Mouse (Mus musculus) myocyte (in vitro differentiated cells): ENCODE measurements around the gene Nedd9. TPM values are rescaled to one million over a fixed set of nuclear protein-coding genes. Genes with fewer than 3 reads are reported as not detected.

Experiments
- H3K27me3 ChIP-seq: one replicate; pipeline ENCODE4 v1.6.1; 2011; ENCODE audit not compliant: control insufficient read depth, insufficient read depth, insufficient read length
- H3K36me3 ChIP-seq: one replicate; pipeline ENCODE4 v1.6.1; 2011; ENCODE audit not compliant: control insufficient read depth, insufficient read depth
- H3K4me2 ChIP-seq: one replicate; pipeline ENCODE4 v1.6.1; 2011; ENCODE audit warnings: low read depth, control low read depth
- H3K4me3 ChIP-seq: one replicate; pipeline ENCODE4 v1.5.1; 2011; ENCODE audit warnings: mild to moderate bottlenecking, control low read depth, moderate library complexity
- H3K79me2 ChIP-seq: one replicate; pipeline ENCODE4 v1.6.1; 2011; ENCODE audit not compliant: control insufficient read depth, insufficient read depth
- H3ac ChIP-seq: one replicate; pipeline ENCODE4 v1.6.1; 2011; ENCODE audit not compliant: control insufficient read depth, insufficient read length
- CEBPB ChIP-seq: IDR thresholded peaks from 2 replicates; pipeline ENCODE4 v1.6.1; 2011; ENCODE audit warnings: mild to moderate bottlenecking, moderate library complexity; ENCODE audit not compliant: poor library complexity, insufficient read depth, severe bottlenecking
- E2F4 ChIP-seq: IDR thresholded peaks from one replicate; pipeline ENCODE4 v1.6.1; 2011; ENCODE audit warnings: mild to moderate bottlenecking, control low read depth, moderate library complexity; ENCODE audit not compliant: insufficient read depth
- MAX ChIP-seq: IDR thresholded peaks from one replicate; pipeline ENCODE4 v1.6.1; 2011; ENCODE audit warnings: low read depth, mild to moderate bottlenecking, control low read depth
- MYOD1 ChIP-seq, 3 experiments: IDR thresholded peaks; one replicate each; pipeline ENCODE4 v1.6.1; 2011; ENCODE audit warnings: control low read depth in 2 of 3, low read depth in 2 of 3, mild to moderate bottlenecking in 2 of 3, moderate library complexity in 1 of 3; ENCODE audit not compliant: insufficient read length in 2 of 3, control insufficient read depth in 1 of 3
- MYOG ChIP-seq, 3 experiments: IDR thresholded peaks; one replicate each; pipeline ENCODE4 v1.6.1; 2011; ENCODE audit warnings: control low read depth in 2 of 3, low read depth in 2 of 3, mild to moderate bottlenecking in 2 of 3; ENCODE audit not compliant: insufficient read length in 2 of 3, control insufficient read depth in 1 of 3, insufficient read depth in 1 of 3
- POLR2A ChIP-seq: IDR thresholded peaks from one replicate; pipeline ENCODE4 v1.6.1; 2011; ENCODE audit warnings: low read depth, mild to moderate bottlenecking, control low read depth, moderate library complexity; ENCODE audit not compliant: insufficient read length
- POLR2AphosphoS2 ChIP-seq: IDR thresholded peaks from one replicate; pipeline ENCODE4 v1.6.1; 2011; ENCODE audit warnings: low read depth, control low read depth; ENCODE audit not compliant: insufficient read length
- REST ChIP-seq: IDR thresholded peaks from one replicate; pipeline ENCODE4 v1.6.1; 2011; ENCODE audit warnings: mild to moderate bottlenecking, control low read depth, moderate library complexity; ENCODE audit not compliant: insufficient read depth, insufficient read length
- SRF ChIP-seq: IDR thresholded peaks from one replicate; pipeline ENCODE4 v1.6.1; 2011; ENCODE audit warnings: low read depth; ENCODE audit not compliant: control insufficient read depth, insufficient read length
- TCF12 ChIP-seq: IDR thresholded peaks from one replicate; pipeline ENCODE4 v1.6.1; 2011; ENCODE audit warnings: mild to moderate bottlenecking, control low read depth; ENCODE audit not compliant: poor library complexity, insufficient read depth, severe bottlenecking
- TCF3 ChIP-seq: IDR thresholded peaks from one replicate; pipeline ENCODE4 v1.6.1; 2011; ENCODE audit warnings: low read depth, control low read depth; ENCODE audit not compliant: insufficient read length
- USF1 ChIP-seq: IDR thresholded peaks from one replicate; pipeline ENCODE4 v1.6.1; 2011; ENCODE audit warnings: low read depth, mild to moderate bottlenecking, control low read depth, moderate library complexity
- polyA plus RNA-seq: library from polyadenylated mRNA; unstranded; fragments of >200 nt; fragmentation: generic; extraction: Trizol; gene quantifications from one replicate; pipeline ENCODE4 v1.2.1, GENCODE M21; 2012; ENCODE audit warnings: missing spikeins

The Nedd9 gene
- polyA plus RNA-seq, 1 experiment = 11.6 TPM

DNA sequence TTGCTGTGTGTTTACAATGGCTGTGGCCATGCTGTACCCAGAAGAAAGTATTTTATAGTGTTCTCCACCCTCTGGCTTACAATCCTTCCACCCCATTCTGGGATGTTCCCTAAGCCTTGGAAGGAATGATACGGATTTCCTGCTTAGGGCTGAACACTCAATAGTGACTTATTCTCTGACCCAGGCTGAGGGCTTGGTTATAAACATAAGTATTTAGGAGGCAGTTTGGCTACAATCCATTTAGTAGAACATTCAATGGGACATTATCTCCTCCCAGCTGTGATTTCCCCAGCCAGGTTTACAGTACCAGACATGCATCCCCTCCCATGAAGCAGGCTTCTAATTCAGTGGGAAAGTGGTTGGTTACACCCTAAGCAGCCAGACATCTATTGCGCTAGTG lies 17.3 kb upstream of the Nedd9 start:
- TF ChIP-seq TCF12 (no peak), E2F4 (no peak), USF1 (no peak), REST (no peak), POLR2A (no peak), POLR2AphosphoS2 (no peak), MAX (no peak), CEBPB (no peak), MYOG (IDR thresholded peaks at IDR 0.05; ENCODE audit: control insufficient read depth in 1 of 3, insufficient read depth in 1 of 3, insufficient read length in 2 of 3, low read depth in 2 of 3) (no peak), TCF3 (no peak), MYOD1 (IDR thresholded peaks at IDR 0.05; ENCODE audit: control insufficient read depth in 1 of 3, insufficient read length in 2 of 3, low read depth in 2 of 3) (no peak), SRF (no peak)
- no peak overlapping the region for H3K4me3 ChIP-seq
- no peak overlapping the region for H3ac ChIP-seq
- H3K36me3 ChIP-seq = no peaks in the 10 kb centered on the region
- no peaks in the 10 kb centered on the region for H3K27me3 ChIP-seq
- no peak overlapping the region for H3K4me2 ChIP-seq
- H3K79me2 ChIP-seq = no peaks in the 10 kb centered on the region

DNA sequence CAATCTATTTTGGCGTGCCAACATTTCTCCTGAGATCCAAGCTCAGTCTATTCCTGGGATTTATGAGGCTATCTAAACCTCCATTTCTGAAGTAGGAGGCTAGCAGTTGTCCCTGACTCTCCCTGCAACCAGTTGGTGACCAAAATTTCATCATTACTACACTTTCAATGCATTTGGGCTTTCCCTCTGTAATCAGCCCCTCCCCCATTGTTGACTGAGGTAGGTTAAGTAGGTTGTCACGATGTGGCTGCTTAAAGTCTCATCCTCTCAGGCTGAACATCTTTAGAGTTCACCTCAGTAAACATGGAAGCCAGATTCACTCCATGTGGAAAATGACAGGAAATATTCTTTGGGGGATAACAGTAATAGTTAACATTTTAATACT lies 15.7 kb upstream of the Nedd9 start:
- Histone ChIP-seq H3ac (no peak overlapping the region), H3K36me3 (no peaks in the 10 kb centered on the region), H3K79me2 (no peaks in the 10 kb centered on the region), H3K4me3 (no peak overlapping the region), H3K27me3 (no peaks in the 10 kb centered on the region), H3K4me2 (no peak overlapping the region)
- TF ChIP-seq SRF (no peak), USF1 (no peak), MYOG (IDR thresholded peaks at IDR 0.05; ENCODE audit: control insufficient read depth in 1 of 3, insufficient read depth in 1 of 3, insufficient read length in 2 of 3, low read depth in 2 of 3) (no peak), REST (no peak), MYOD1 (IDR thresholded peaks at IDR 0.05; ENCODE audit: control insufficient read depth in 1 of 3, insufficient read length in 2 of 3, low read depth in 2 of 3) (no peak), TCF3 (no peak), CEBPB (no peak), TCF12 (no peak), E2F4 (no peak), MAX (no peak)

DNA sequence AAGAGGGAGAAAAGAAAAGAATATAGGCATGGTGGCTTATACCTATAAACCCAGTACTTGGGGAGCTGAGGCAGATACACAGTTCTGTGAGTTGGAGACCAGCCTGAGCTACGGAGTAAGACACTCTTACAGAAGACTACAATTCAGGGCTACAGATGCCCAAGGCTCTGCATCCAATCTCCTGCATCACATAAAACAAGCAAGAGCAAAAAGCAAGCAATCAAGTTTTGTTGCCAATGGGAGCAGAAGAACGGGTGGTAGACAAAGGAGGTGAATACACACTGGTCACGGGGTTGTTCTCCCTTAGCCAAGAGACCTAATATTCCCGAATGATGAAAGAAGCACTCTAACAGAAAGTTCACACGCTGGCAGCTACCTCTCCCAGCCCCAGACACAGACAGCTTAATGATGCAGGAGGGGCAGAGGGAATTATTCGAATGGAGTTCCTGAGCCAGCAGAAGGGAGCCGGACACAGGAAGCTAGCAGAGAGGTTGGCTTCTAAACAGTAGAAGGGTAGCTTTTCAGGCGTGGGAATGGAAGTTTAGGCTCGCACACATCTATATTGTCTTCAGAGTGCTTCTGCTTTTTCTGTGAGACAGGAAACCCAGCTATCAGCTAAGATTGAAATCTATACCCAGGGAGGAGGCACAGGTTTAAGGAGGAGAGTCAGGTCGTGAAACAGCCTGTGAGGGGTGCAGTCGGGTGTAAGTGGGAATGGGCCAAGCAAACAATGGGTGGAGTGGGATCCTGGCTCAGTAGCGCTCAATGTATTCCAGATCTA lies 15.2 kb upstream of the Nedd9 start:
- H3K4me3 ChIP-seq = no peak overlapping the region
- no peak overlapping the region for H3K4me2 ChIP-seq
- H3K36me3 ChIP-seq = no peaks in the 10 kb centered on the region
- TF ChIP-seq MYOD1 (IDR thresholded peaks at IDR 0.05; ENCODE audit: control insufficient read depth in 1 of 3, insufficient read length in 2 of 3, low read depth in 2 of 3) (no peak), POLR2A (no peak), POLR2AphosphoS2 (no peak), REST (no peak), USF1 (no peak), MYOG (IDR thresholded peaks at IDR 0.05; ENCODE audit: control insufficient read depth in 1 of 3, insufficient read depth in 1 of 3, insufficient read length in 2 of 3, low read depth in 2 of 3) (no peak), SRF (no peak), MAX (no peak), E2F4 (no peak), TCF3 (no peak), TCF12 (no peak), CEBPB (no peak)
- H3K27me3 ChIP-seq = no peaks in the 10 kb centered on the region
- H3ac ChIP-seq = no peak overlapping the region
- no peaks in the 10 kb centered on the region for H3K79me2 ChIP-seq

DNA sequence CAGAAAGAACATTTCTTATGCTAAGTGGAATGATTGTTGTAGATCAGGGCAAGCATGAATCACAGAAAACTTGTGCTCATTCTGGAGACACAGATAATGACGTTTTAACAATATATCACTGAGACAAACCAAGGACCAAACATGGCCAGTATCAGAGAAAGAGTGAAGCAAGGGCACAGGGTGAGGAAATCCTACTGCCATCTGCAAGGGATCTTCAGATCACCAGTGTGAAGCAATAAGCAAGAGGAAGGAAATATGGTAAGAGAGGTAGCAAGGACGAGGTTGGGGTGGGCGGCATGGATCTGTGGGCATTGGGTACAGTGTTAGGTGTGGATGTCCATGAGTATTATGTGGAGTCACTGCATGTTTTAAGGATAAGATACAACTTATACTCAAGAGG lies 13.6 kb upstream of the Nedd9 start:
- TF ChIP-seq E2F4 (no peak), TCF3 (no peak), REST (no peak), POLR2A (no peak), MAX (no peak), SRF (no peak), TCF12 (no peak)
- H3K4me2 ChIP-seq = no peak overlapping the region
- no peaks in the 10 kb centered on the region for H3K36me3 ChIP-seq
- no peak overlapping the region for H3ac ChIP-seq
- H3K4me3 ChIP-seq = no peak overlapping the region
- no peaks in the 10 kb centered on the region for H3K27me3 ChIP-seq
- no peaks in the 10 kb centered on the region for H3K79me2 ChIP-seq

DNA sequence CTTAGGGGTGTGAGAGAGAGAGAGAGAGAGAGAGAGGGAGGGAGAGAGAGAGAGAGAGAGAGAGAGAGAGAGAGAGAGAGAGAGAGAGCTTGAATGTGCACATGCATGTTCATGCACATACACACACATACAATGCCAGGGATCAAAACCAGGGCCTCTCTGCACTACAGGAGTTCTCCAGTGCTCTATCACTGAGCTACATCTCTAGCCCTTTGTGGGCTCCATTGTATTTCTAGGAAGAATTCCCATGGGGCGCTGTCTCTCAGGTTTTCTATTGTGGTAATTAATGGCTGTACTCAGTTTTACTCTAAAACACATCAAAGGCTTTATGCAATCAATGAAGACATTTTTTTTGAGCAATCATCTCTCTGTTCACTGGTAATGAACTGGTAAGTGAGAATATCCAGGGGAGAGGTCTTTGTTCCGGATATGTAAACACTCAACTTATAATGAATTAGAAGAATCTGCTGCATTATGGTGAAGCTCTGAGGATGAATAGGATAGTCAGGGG lies 11.5 kb upstream of the Nedd9 start:
- Histone ChIP-seq H3K4me3 (no peak overlapping the region), H3K27me3 (no peaks in the 10 kb centered on the region), H3ac (no peak overlapping the region), H3K4me2 (no peak overlapping the region), H3K36me3 (no peaks in the 10 kb centered on the region), H3K79me2 (no peaks in the 10 kb centered on the region)
- no peak for TF ChIP-seq POLR2AphosphoS2
- no peak for TF ChIP-seq CEBPB
- no peak for TF ChIP-seq POLR2A
